Mouse (Mus musculus) gastrocnemius, adult 18-20 months (tissue): ENCODE results near the gene Olfr1457. TPM values are rescaled to one million over a fixed set of nuclear protein-coding genes. Genes with fewer than 3 reads are reported as not detected.

Experiments used
- DNase-seq: peaks from one replicate; pipeline ENCODE4 v3.0.0; 2021; ENCODE audit warnings: low spot score
- long read RNA-seq, 2 experiments: library from polyadenylated mRNA; stranded (forward); transcript quantifications; one replicate each; pipeline ENCODE4 v2.0.0; 2021
- total RNA-seq, 2 experiments: library from RNA; stranded (reverse); gene quantifications; 2 replicates each; pipeline ENCODE4 v1.2.3; 2021

Gene Olfr1457
- total RNA-seq: not detected
- long read RNA-seq, experiment 1: 0 reads
- long read RNA-seq, experiment 2: 0 reads

DNA sequence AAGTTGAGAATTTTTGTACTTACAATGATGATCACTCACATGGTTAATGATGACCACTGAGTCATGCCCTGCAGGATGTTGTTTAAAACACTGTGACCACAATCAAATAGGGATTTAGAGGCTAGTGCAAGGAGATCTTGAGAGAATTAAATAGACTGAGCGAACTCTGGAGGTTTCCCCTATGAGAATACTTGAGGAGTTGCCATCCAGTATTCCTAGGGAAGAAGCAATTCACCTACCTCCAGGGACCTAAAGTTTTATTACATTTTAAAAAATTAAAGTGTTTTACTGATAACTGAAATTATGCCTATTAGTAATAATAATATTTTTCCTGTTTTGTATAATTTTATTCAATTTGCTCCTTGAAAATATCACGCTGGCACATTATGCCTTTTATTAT lies at the start of gene Olfr1457:
TSS of gene Olfr1457 (minus strand) at position 101 of the 400 bp plus-strand sequence.
- DNase-seq: no peak

DNA sequence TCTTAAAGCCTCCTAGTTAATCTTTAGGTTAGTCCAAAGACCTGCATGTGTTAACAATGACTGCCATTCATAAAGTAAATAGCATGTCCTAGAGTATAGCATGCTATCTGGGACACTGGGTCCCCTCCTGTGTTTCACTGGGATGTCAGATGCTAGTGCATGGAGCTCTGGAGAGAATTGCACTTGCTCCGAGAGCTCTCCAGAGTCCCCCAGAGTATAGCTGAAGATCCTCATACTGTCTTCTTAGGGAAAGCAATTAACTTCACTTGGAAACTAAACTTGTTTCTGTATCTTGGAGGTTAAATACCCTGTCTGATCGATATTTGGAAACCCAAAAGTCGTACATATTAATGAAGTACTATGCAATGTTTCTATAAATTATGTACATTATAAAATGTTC lies 9.0 kb upstream of the Olfr1457 start, which contains the start of gene Olfr1458:
TSS of gene Olfr1458 (minus strand) at position 101 of the 400 bp plus-strand sequence.
- DNase-seq: no peak

DNA sequence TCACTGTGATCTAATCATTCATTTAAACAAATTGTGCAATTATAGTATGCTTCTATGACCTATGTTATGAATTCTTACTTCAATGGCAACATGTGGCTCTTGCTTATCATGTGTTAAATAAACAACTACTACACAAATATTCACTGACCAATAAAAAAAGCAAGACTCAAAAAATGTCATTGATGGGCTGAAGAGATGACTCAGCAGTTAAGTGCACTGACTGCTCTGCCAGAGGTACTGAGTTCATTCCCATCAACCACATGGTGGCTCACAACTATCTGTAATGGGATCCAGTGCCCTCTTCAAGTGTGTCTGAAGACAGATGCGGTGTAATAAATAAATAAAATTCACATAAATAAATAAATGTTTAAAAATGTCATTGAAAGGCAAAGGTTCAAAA lies 3.8 kb downstream of the Olfr1457 start:
- no peak for DNase-seq

DNA sequence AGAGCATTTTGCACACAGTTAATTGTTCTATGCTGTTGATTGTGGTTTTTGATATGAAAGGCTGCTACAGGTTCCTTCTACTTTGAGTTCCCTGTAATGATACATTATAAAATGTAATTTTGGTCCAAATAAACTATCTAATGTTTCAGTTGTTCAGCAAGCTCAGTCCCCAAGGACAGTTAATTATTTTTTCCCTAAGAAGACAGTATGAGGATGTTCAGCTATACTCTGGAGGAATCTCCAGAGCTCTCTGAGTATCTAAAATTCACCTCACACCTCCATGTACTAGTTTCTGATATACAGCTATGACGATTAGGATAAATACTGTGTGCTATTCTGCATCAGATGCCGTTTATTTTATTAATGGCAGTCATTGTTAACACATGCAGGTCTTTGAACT lies 37.4 kb downstream of the Olfr1457 start, which contains the start of gene Olfr1454:
TSS of gene Olfr1454 (plus strand) at position 301 of the 400 bp plus-strand sequence.
- no peak for DNase-seq

Other genes with a start within 250 kb of the Olfr1457 start
- not detected for gene Olfr1444, start 240.6 kb downstream of the Olfr1457 start, total RNA-seq
- gene Olfr1445, start 214.0 kb downstream of the Olfr1457 start, total RNA-seq: not detected
- gene Olfr1446, start 204.4 kb downstream of the Olfr1457 start, total RNA-seq: not detected
- not detected for gene Olfr1447, start 194.1 kb downstream of the Olfr1457 start, total RNA-seq
- gene Olfr1448, start 173.5 kb downstream of the Olfr1457 start, total RNA-seq: not detected
- not detected for gene Olfr1449, start 167.1 kb downstream of the Olfr1457 start, total RNA-seq
- not detected for gene Olfr1450, start 147.6 kb downstream of the Olfr1457 start, total RNA-seq
- gene Olfr1451, start 102.9 kb downstream of the Olfr1457 start, total RNA-seq: not detected
- not detected for gene Olfr1453, start 69.6 kb downstream of the Olfr1457 start, total RNA-seq
- not detected for gene Olfr1454, start 37.3 kb downstream of the Olfr1457 start, total RNA-seq
- not detected for gene Olfr1458, start 8.9 kb upstream of the Olfr1457 start, total RNA-seq
- under 1 TPM in 1 of 2 experiments, not detected in 1; 0.02 TPM for gene Olfr1459, start 51.7 kb upstream of the Olfr1457 start, total RNA-seq
- gene Olfr1461, start 65.1 kb upstream of the Olfr1457 start, total RNA-seq: not detected
- not detected for gene Olfr1462, start 87.8 kb upstream of the Olfr1457 start, total RNA-seq
- not detected for gene Olfr1463, start 133.4 kb upstream of the Olfr1457 start, total RNA-seq
- not detected for gene Olfr1465, start 217.7 kb upstream of the Olfr1457 start, total RNA-seq
- not detected for gene Olfr1466, start 241.0 kb upstream of the Olfr1457 start, total RNA-seq